Mouse (Mus musculus) testis, postnatal 14 days (tissue): ENCODE data around the gene Col11a2.
A peak's percentile ranks its signal among the peaks of the same experiment; 100 is the strongest.

Source experiments
- DNase-seq: peaks from one replicate; pipeline ENCODE4 v3.0.0; 2021; ENCODE audit warnings: low spot score

Col11a2 gene

GRCm38 (mm10) chr17:34026221-34026620 lies 13.0 kb upstream of the Col11a2 start:
- peak; percentile 20 for DNase-seq

GRCm38 (mm10) chr17:34026917-34027655 lies 12.2 kb upstream of the Col11a2 start:
- DNase-seq: peak; percentile 32

GRCm38 (mm10) chr17:34027656-34028223 lies 11.5 kb upstream of the Col11a2 start, which contains the start of gene H2-Ke6:
Gene H2-Ke6, minus strand, starts transcription at chr17:34028060.
- peak; percentile 91 for DNase-seq

- peak; percentile 23 for DNase-seq
These were observed 10.6 kb upstream of the Col11a2 start for GRCm38 (mm10) chr17:34028501-34029149.

DNA sequence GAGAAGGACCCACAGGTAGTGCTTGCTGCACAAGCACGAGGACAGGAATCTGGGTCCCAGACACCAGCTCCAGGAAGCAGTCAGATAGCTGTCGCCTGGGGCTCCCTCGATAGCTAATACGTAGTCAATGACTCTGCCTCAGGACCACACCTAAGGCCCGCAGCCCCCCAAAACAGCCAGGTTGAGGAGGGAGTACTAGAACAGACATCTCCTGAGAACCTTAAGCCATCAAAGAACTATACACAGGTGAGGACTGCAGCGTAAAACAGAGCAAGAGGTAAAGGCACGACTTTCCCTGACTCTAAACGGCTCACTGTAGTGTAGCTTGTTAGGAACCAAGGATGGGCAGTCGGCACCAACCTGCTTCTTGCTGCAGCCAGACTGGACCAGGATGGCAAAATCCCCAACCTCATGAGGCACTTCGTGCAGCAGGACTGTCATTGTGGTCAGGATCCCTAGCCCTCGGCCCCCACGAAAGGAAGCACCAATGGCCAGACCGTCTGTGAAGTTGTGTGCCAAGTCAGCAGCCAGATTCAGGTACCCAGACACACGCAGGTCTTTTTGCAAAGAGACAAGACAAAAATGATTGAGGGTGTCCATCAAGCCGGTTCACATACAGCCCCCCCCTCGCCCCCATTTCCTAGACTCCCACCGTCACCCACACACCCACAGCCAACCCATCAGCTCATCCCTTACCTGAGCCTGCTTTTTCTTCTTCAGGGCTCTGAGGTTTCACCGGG lies 9.9 kb upstream of the Col11a2 start:
- DNase-seq: peak; percentile 11

GRCm38 (mm10) chr17:34029890-34030595 lies 9.2 kb upstream of the Col11a2 start:
- peak; percentile 12 for DNase-seq

DNA sequence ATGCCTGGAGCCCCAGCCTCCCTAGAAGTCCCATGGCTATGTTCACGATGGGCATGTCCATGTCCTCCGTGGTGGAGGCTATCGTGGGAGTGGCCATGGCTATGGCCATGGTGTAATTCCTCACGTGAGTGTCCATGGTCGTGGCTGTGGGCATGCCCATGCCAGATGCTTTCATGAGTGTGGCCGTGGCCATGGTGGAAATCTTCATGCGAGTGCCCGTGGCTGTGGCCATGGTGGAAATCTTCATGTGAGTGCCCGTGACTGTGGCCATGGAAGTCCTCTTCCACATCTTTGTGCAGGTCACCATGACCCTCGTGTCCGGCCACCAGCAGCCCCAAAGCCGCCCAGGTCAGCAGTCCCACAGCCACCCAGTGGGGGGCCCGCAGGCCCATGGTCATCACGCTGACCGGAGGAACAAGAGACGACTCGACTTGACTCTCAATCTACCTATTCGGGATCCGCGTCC lies 8.3 kb upstream of the Col11a2 start:
- DNase-seq: peak; percentile 51

DNA sequence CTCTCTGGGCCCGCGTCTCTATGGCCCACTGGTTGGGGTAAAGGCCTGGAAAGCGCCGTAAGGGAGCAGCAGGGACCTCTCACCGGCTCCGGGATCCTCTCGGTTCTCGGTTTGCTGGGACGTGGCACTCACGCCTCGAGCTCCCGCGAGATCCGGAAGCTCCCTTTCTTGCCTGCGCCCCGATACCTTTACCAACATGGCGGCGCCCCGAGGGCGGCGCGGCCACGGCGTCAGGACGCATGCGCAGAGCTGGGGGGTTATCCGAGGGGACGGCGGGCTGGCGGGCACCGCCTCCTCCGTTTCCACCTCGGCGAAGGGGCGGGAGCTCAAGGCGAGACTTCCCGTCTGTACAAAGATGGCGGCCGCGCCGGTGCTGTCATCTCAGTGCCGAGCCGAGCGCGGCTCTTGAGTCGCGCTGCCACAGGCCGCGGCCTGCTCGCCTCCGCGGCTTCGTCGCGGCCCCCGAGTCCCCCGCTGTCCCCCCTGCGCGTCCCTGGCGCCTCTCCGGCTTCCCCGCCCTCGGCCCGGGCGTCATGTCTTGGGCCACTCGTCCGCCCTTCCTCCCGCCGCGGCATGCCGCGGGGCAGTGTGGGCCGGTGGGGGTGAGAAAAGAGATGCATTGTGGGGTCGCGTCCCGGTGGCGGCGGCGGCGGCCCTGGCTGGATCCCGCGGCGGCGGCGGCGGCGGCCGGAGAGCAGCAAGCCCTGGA lies 7.6 kb upstream of the Col11a2 start, which contains the start of the genes Slc39a7 and Rxrb:
TSS of gene Slc39a7 (minus strand) at position 218 of the 709 bp plus-strand sequence.
TSS of gene Rxrb (plus strand) at position 348 of the 709 bp plus-strand sequence.
- peak; percentile 98 for DNase-seq

GRCm38 (mm10) chr17:34032174-34032632 lies 7.0 kb upstream of the Col11a2 start:
- DNase-seq: peak; percentile 84

DNA sequence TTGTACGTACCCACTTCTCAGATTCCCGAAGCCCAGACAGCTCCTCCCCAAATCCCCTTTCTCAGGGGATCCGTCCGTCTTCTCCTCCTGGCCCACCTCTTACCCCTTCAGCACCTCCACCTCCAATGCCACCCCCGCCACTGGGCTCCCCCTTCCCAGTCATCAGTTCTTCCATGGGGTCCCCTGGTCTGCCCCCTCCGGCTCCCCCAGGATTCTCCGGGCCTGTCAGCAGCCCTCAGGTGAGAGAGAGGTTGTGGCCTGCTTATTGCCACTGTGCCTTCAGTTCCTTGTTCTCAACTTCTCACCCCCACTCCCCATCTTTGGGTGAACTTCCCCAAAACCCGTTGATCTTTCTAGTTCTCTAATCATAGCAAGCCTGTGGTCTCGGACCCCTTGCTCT lies 6.4 kb upstream of the Col11a2 start:
- no peak for DNase-seq

DNA sequence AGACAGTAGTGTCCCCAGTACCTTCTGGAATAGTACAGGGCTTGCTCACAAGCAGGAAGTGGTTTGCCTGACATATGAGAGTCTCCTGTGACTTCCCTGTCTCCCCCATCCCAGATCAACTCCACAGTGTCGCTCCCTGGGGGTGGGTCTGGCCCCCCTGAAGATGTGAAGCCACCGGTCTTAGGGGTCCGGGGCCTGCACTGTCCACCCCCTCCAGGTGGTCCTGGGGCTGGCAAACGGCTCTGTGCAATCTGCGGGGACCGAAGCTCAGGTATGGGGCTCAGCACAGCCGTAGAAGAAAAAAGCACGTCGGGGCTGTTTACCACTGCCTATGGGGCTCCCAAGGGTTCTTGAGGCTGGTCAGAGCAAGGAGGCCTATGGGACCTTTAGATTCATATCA lies 5.8 kb upstream of the Col11a2 start:
- DNase-seq: no peak

DNA sequence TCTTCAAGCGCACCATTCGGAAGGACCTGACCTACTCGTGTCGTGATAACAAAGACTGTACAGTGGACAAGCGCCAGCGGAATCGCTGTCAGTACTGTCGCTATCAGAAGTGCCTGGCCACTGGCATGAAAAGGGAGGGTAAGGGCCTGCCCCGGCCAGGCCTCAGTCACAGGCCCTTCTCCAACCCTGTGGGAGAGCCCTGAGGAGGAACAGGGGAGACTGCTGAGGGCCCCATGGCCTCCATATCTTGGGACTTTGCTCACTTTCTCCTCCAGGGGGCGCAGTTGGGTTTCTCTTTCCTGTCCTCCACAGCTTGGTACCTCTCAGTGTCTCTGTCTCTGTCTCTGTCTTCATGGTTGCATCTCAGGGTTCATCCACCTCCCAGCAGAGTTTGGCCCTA lies 5.2 kb upstream of the Col11a2 start:
- DNase-seq: peak; percentile 76

GRCm38 (mm10) chr17:34035517-34035916 lies 3.7 kb upstream of the Col11a2 start:
- DNase-seq: no peak

GRCm38 (mm10) chr17:34036647-34037046 lies 2.6 kb upstream of the Col11a2 start:
- DNase-seq: no peak

DNA sequence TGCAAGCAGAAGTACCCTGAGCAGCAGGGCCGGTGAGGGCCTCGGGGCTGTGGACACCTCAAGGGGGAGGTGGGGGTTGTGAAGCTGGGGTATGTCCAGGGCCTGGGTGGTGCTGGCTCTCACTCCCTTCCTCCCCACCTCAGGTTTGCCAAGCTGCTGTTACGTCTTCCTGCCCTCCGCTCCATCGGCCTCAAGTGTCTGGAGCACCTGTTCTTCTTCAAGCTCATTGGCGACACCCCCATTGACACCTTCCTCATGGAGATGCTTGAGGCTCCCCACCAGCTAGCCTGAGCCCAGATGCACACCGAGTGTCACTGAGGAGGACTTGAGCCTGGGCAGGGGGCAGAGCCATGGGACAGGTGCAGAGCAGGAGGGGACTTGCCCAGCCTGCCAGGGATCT lies 2.0 kb upstream of the Col11a2 start:
- no peak for DNase-seq

GRCm38 (mm10) chr17:34038440-34038839 lies 797 bp upstream of the Col11a2 start:
- DNase-seq: peak; percentile 33

GRCm38 (mm10) chr17:34039562-34040450 lies 569 bp downstream of the Col11a2 start:
- no peak for DNase-seq

GRCm38 (mm10) chr17:34045941-34046340 lies 6.7 kb downstream of the Col11a2 start:
- DNase-seq: no peak

DNA sequence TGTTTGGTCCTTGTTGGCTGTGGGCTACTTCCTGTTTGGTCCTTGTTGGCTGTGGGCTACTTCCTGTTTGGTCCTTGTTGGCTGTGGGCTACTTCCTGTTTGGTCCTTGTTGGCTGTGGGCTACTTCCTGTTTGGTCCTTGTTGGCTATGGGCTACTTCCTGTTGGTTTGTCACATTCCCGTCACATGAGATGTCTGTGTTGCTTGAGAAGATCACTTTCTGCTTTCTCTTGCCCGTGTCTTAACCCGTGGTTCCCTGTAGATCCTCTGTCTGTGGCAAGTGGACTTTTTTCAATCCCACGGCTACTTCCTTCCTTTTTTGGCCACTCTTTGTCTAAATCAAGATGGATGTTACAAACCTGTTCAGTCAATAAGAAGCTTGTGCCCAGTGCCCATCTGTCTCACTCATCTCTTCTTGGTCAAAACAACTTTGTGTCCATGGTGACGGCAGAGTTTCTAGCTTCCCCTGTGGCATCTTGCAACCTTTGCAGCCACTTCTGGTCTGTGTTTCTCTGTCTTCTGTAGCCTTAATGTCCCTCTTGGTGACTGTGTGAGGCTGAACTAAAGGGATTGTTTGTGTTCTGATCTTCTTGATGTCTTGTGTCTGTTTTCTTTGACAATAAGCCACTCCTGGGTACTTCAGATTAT lies 8.3 kb downstream of the Col11a2 start:
- no peak for DNase-seq
